Mouse (Mus musculus): ENCODE measurements around the gene Gm20517.

The Gm20517 gene

GRCm38 (mm10) chr17:47663009-47663713 lies 51.8 kb downstream of the Gm20517 start:
- H3K36me3 ChIP-seq (ENCODE audit: control insufficient read depth, insufficient read depth, low read length, poor library complexity, severe bottlenecking), result no peaks in the 10 kb centered on the region
- H3K27me3 ChIP-seq (ENCODE audit: control insufficient read depth, insufficient read depth, low read length, poor library complexity, severe bottlenecking), result no peaks in the 10 kb centered on the region
- DNase-seq (ENCODE audit: low read depth, low spot score), result no peak

- H3K27me3 ChIP-seq (ENCODE audit: control insufficient read depth, insufficient read depth, low read length, poor library complexity, severe bottlenecking), result no peaks in the 10 kb centered on the region
- DNase-seq (ENCODE audit: low read depth, low spot score), result no peak
- H3K36me3 ChIP-seq (ENCODE audit: control insufficient read depth, insufficient read depth, low read length, poor library complexity, severe bottlenecking), result no peaks in the 10 kb centered on the region
Observed at GRCm38 (mm10) chr17:47664474-47664873, 53.1 kb downstream of the Gm20517 start.

GRCm38 (mm10) chr17:47669166-47669565 lies 57.8 kb downstream of the Gm20517 start:
- DNase-seq (ENCODE audit: low read depth, low spot score), result no peak
- H3K27me3 ChIP-seq (ENCODE audit: control insufficient read depth, insufficient read depth, low read length, poor library complexity, severe bottlenecking), result no peaks in the 10 kb centered on the region

DNA sequence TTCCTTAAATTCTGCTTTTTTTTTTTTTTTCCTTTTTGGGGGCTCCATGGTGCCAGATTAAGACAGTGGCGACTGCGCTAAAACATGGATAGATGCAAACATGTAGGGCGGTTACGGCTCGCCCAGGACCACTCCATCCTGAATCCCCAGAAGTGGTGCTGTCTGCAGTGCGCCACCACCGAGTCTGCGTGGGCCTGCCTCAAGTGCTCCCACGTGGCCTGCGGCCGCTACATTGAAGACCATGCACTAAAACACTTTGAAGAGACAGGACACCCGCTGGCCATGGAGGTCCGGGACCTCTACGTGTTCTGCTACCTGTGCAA lies 60.6 kb downstream of the Gm20517 start:
- DNase-seq (ENCODE audit: low read depth, low spot score), result no peak
- H3K36me3 ChIP-seq (ENCODE audit: control insufficient read depth, insufficient read depth, low read length, poor library complexity, severe bottlenecking), result no peaks in the 10 kb centered on the region
- H3K27me3 ChIP-seq (ENCODE audit: control insufficient read depth, insufficient read depth, low read length, poor library complexity, severe bottlenecking), result no peaks in the 10 kb centered on the region

More at GRCm38 (mm10) chr17:47669166-47669565, 57.8 kb downstream of the Gm20517 start:
- no peaks in the 10 kb centered on the region for H3K36me3 ChIP-seq (ENCODE audit: control insufficient read depth, insufficient read depth, low read length, poor library complexity, severe bottlenecking)

DNA sequence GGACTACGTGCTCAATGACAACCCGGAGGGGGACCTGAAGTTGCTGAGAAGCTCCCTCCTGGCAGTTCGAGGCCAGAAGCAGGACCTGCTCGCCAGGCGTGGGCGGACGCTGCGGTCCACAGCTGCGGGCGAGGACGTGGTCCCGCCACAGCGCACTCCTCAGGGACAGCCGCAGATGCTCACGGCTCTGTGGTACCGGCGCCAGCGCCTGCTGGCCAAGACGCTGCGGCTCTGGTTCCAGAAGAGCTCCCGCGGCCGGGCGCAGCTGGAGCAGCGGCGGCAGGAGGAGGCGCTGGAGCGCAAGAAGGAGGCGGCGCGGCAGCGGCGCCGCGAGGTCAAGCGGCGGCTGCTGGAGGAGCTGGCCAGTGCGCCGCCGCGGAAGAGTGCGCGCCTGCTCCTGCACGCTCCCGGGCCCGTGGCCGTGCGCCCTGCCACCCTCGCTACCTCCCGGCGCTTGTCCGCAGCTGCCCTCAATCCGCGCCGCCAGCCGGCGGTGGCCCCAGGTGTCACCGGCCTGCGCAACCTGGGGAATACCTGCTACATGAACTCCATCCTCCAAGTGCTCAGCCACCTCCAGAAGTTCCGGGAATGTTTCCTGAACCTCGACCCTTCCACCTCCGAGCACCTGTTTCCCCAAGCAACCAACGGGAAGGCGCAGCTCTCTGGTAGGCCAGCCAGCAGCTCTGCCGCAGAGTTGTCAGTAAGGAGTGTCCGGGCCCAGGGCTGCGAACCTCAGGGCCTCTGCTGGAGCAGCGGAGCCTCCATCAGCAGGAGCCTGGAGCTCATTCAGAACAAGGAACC lies 61.1 kb downstream of the Gm20517 start:
- Histone ChIP-seq H3K36me3 (ENCODE audit: control insufficient read depth, insufficient read depth, low read length, poor library complexity, severe bottlenecking) (no peaks in the 10 kb centered on the region), H3K27me3 (ENCODE audit: control insufficient read depth, insufficient read depth, low read length, poor library complexity, severe bottlenecking) (no peaks in the 10 kb centered on the region)
- DNase-seq (ENCODE audit: low read depth, low spot score), result no peak

DNA sequence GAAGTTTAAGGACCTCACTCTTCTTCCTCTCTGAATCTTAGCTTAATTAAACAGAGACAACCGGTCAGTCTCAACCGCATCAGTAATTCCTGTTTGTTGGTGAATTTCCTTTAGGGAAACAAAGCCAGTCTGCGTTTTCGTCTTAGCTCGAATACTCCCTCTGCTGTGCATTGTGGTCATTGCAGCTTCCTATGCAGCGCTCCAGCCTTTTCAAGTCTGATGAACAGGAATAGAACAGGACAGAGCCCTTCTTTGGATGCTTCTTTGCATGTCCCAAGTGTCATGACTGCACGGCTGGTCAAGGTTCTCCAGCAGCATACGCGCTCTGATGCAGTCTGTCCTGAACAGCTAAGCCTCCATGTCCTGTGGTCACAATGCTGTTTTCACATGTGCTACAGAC lies 65.2 kb downstream of the Gm20517 start:
- peaks cover 2% of the 10 kb centered on the region; the same call in 1 of the 2 replicates for H3K36me3 ChIP-seq (ENCODE audit: control insufficient read depth, insufficient read depth, low read length, poor library complexity, severe bottlenecking)
- H3K27me3 ChIP-seq (ENCODE audit: control insufficient read depth, insufficient read depth, low read length, poor library complexity, severe bottlenecking), result no peaks in the 10 kb centered on the region
- DNase-seq (ENCODE audit: low read depth, low spot score), result peak; percentile 73

DNA sequence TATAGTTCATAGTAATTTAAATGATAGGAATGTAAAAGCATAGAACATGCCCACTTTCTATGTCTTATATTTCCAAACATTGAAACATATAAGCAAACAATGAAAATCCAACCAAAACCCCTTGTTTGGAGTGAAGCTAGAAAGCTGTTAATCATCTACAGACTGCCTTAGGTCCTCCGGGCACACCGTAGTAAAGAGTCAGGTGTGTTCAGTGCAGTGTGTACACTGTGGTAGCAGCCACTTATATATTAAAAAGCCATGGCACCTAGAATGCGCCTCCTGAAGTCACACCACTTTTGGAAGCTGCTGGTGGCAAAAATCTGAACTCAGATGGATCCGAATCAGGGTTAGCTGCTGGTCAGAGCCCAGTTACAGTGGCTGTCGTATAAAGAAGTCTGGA lies 66.8 kb downstream of the Gm20517 start:
- no peak for DNase-seq (ENCODE audit: low read depth, low spot score)
- Histone ChIP-seq H3K27me3 (ENCODE audit: control insufficient read depth, insufficient read depth, low read length, poor library complexity, severe bottlenecking) (no peaks in the 10 kb centered on the region), H3K36me3 (ENCODE audit: control insufficient read depth, insufficient read depth, low read length, poor library complexity, severe bottlenecking) (peaks cover 2% of the 10 kb centered on the region; the same call in 1 of the 2 replicates)

DNA sequence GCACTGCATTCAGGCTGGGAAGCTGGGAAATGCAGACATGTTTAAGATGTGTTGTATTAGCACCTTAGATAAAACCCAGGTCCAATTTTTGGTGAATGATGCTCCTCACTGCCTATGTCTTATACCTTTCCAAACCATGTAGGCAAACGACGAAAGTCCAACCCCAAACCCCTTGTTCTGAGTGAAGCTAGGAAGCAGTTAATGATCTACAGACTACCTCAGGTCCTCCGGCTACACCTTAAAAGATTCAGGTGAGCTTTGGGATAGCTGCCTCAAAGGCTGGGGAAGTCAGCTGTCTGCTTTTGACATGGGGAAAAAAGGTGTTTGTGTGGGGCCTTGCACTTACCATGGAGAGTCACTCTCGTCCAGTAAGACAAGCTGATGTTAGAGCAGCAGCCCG lies 67.3 kb downstream of the Gm20517 start:
- Histone ChIP-seq H3K36me3 (ENCODE audit: control insufficient read depth, insufficient read depth, low read length, poor library complexity, severe bottlenecking) (peaks cover 2% of the 10 kb centered on the region; the same call in 1 of the 2 replicates), H3K27me3 (ENCODE audit: control insufficient read depth, insufficient read depth, low read length, poor library complexity, severe bottlenecking) (no peaks in the 10 kb centered on the region)
- no peak for DNase-seq (ENCODE audit: low read depth, low spot score)

- Histone ChIP-seq H3K36me3 (ENCODE audit: control insufficient read depth, insufficient read depth, low read length, poor library complexity, severe bottlenecking) (peaks cover 2% of the 10 kb centered on the region; the same call in 1 of the 2 replicates), H3K27me3 (ENCODE audit: control insufficient read depth, insufficient read depth, low read length, poor library complexity, severe bottlenecking) (no peaks in the 10 kb centered on the region)
- DNase-seq (ENCODE audit: low read depth, low spot score), result no peak
Observed at GRCm38 (mm10) chr17:47682836-47683235, 71.4 kb downstream of the Gm20517 start.

DNA sequence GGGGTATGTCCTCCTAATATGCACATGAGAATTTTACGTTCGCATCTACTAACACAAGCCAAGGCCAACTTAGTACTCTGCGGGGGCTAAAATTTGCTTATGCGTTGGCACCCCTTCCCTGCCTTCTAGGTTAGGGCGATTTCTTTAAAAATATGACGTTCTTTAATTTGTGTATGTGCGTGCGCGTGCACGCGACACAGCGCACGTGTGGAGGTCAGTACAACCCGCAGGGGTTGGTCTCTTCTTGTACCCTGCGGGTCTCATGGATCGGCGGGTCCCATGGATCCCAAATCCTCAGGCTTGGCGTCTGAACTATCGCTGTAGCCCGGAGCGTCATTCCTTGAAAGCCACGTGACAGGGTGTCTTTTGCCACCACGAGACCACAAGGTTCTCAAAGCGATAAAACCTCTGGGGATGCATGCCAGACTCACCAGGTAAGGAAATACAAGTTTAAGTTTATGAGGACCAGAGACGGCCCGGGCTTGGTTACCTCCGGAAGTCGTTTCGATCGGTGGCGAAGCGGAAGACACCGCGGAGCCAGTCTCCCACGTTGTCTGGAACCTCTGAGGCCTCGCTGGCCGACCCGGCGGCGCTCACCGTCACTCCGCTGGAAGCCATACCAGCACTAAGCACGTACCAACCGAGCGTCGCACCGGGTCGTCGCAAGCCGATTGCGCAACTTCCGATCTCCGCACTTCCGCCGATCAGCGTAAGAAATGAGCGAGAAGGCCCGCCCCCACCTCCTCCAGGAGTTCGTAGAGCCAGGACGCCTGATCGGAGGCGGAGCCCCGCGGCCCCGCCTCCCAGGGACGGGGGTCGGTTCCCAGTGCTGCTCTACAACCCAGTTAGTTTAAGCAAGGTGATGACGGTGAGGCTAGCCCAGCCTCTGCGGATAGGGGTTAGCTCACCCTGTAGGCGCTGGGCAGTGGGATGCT lies 76.3 kb downstream of the Gm20517 start:
- peak; percentile 96 for DNase-seq (ENCODE audit: low read depth, low spot score)
- no peaks in the 10 kb centered on the region for H3K27me3 ChIP-seq (ENCODE audit: control insufficient read depth, insufficient read depth, low read length, poor library complexity, severe bottlenecking)
- no peaks in the 10 kb centered on the region for H3K36me3 ChIP-seq (ENCODE audit: control insufficient read depth, insufficient read depth, low read length, poor library complexity, severe bottlenecking)

DNA sequence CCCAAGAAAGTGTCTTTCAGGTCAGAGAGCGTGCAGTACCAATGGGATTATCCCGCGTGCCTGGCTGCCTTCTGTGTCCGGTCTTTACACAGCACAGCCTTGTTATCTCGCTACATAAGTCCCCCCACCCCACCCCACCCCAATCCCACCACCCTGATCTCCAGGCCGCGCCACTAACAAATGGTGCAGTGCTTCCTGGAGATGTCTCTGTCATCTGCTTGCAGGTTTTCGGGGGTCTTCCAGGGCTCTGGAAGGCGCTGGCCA lies 76.9 kb downstream of the Gm20517 start, which contains the start of gene Tomm6:
TSS of gene Tomm6 (minus strand) at position 43 of the 264 bp plus-strand sequence.
- DNase-seq (ENCODE audit: low read depth, low spot score), result no peak
- H3K27me3 ChIP-seq (ENCODE audit: control insufficient read depth, insufficient read depth, low read length, poor library complexity, severe bottlenecking), result no peaks in the 10 kb centered on the region
- no peaks in the 10 kb centered on the region for H3K36me3 ChIP-seq (ENCODE audit: control insufficient read depth, insufficient read depth, low read length, poor library complexity, severe bottlenecking)

DNA sequence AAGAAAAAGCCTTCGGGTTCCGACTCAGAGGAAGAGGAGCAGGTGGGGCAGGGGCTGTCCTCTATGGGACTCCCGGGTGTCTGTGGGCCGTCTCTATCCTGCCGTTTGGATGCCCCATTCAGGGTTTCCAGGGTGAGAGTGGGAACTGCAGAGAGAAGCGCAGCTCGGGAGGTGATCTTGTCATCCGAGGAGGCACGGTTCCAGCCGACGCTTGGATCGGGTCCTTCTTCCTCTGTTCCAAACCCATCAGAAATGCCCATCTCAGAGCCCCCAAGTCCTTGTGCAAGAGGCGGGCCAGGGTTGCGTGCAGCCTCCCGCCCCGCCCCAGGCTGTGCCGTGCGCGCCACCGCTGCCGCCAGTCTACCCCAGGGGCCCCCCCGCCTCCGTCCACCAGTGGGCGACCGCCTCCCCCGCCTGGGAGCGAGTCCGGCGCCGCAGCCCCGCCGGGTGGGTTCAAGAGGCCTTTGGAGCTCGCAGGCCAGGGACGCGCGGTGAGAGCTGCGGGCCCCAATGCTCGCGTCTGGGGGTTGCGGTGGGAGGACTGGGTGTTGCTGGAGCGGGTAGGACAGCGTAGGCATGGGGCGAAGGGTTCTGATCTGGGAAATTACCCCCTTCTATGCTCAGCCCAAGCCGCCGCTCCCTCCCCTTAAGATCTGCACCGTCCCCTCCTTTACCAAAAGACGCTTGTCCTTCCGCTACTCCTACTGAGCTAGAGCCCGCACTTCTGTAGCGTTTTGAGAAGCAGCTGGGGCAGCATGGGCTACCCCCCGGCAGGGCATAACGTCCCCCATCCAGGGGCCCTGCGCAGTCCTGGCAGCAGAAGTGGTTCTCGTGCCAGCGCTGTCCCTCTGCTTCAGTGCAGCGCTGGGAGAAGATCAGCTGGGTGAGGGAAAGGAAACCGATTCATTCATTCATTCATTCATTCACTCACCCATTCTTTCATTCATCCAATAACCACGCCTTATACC lies 77.5 kb downstream of the Gm20517 start, which contains the start of gene Frs3:
TSS of gene Frs3 (plus strand) at position 423 of the 968 bp plus-strand sequence.
- Histone ChIP-seq H3K27me3 (ENCODE audit: control insufficient read depth, insufficient read depth, low read length, poor library complexity, severe bottlenecking) (no peaks in the 10 kb centered on the region), H3K36me3 (ENCODE audit: control insufficient read depth, insufficient read depth, low read length, poor library complexity, severe bottlenecking) (no peaks in the 10 kb centered on the region)
- peak; percentile 54 for DNase-seq (ENCODE audit: low read depth, low spot score)

- no peak for DNase-seq (ENCODE audit: low read depth, low spot score)
- Histone ChIP-seq H3K36me3 (ENCODE audit: control insufficient read depth, insufficient read depth, low read length, poor library complexity, severe bottlenecking) (no peaks in the 10 kb centered on the region), H3K27me3 (ENCODE audit: control insufficient read depth, insufficient read depth, low read length, poor library complexity, severe bottlenecking) (no peaks in the 10 kb centered on the region)
Observed at GRCm38 (mm10) chr17:47689894-47690293, 78.5 kb downstream of the Gm20517 start.

DNA sequence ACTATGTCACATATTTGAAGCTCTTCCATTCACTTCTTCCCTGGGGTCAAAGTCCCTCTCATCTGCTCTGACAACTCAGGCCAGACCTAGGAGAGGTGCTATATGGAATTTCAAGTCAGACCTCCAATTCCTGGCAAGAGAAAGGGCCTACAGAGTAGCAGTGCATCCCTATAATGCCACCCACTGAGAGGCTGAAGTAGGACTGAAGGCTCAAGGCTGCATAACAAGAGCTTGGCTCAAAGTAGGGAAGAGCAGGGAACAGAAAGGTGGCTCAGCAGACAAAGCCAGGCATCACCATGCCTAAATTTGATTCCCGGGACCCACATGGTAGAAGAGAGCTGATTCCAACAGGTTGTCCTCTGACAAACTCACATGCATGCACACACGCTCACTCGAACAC lies 80.3 kb downstream of the Gm20517 start:
- no peaks in the 10 kb centered on the region for H3K36me3 ChIP-seq (ENCODE audit: control insufficient read depth, insufficient read depth, low read length, poor library complexity, severe bottlenecking)
- H3K27me3 ChIP-seq (ENCODE audit: control insufficient read depth, insufficient read depth, low read length, poor library complexity, severe bottlenecking), result no peaks in the 10 kb centered on the region
- no peak for DNase-seq (ENCODE audit: low read depth, low spot score)

All from splenic B cell, adult 2 months (primary cell).